Mouse (Mus musculus): ENCODE measurements around the gene Golim4. TPM values are rescaled to one million over a fixed set of nuclear protein-coding genes. Genes with fewer than 3 reads are reported as not detected.

Gene Golim4
- polyA plus RNA-seq, 1 experiment from 2014 or later, result 54.0 TPM

DNA sequence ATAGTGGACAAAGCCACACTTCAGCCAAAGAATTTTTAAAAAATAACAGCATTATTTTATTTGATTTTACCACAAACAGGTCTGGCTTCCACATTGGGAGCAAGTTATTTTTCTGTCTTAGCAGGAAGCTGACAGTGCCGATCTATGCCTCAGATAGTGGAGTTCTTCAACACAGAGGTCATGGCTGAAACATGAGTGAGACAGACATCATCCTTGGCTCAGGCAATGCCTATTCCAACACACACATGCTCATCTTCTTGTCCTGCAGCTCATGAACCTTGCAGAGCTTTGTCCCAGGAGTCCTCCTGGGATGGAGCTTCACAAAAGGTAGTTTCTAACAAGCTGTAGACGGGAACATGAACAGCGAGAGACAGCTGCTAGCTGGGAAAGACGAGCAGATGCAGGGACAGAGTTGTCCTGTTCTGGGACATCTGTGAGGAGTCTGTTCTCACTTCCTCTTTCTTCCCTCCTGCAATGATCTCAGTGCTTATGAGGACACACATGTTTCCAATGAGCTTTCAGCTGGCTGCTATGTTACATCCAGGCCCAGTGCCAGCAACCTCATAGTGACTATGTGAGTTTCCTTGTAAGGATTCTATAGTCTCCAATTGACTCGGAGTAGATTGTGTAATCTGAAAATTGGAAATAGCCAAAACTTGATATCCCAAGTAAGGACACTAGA is 121.3 kb downstream of the Golim4 start:
- Histone ChIP-seq H3K4me2 (replicated peaks) (no peak overlapping the region), H3K9me3 (no peaks in the 10 kb centered on the region), H3K4me3 (no peak overlapping the region), H3K36me3 (no peaks in the 10 kb centered on the region), H3K9ac (replicated peaks) (no peak overlapping the region), H3K27me3 (no peaks in the 10 kb centered on the region), H3K4me1 (no peaks in the 10 kb centered on the region), H3K27ac (replicated peaks) (no peak overlapping the region)
- no peak for ATAC-seq (ENCODE audit: low FRiP score, low read depth)
- WGBS, result 85% methylated on average over 5 of the region's 5 CpGs

DNA sequence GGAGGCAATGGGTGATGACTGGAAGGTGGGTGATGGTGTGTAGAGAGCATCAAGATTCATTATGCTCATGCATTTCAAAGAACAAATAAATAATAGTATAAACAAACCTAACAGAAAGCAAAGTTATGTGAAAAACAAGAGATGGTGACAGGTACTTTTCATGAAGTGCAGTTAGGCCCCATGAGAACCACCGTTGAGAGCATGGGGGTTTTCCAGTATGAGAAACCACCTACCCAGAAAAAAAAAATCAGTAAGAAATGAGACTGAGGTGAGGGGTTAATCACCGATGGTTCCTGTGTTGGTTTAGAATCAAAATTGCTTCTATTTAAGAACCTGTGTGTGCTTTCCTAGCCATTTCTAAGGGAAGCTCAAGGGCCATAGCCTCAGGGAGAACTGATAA is 121.9 kb downstream of the Golim4 start:
- H3K4me3 ChIP-seq, result no peak overlapping the region
- H3K4me2 ChIP-seq (replicated peaks), result no peak overlapping the region
- no peak for ATAC-seq (ENCODE audit: low FRiP score, low read depth)
- no peak overlapping the region for H3K9ac ChIP-seq (replicated peaks)
- WGBS, result 88% methylated on average over 2 of the region's 2 CpGs
- no peaks in the 10 kb centered on the region for H3K9me3 ChIP-seq
- no peaks in the 10 kb centered on the region for H3K4me1 ChIP-seq
- no peaks in the 10 kb centered on the region for H3K27me3 ChIP-seq
- no peaks in the 10 kb centered on the region for H3K36me3 ChIP-seq
- H3K27ac ChIP-seq (replicated peaks), result no peak overlapping the region

Other genes with a start within 250 kb of the Golim4 start
- gene Gm29133, start 208.8 kb downstream of the Golim4 start, polyA plus RNA-seq (2016; fragmentation: Nextera tagmentation; extraction: Ambion mirVana), result not detected in 2 replicates
- 15.9 and 17.1 TPM in 2 replicates for gene Fstl5, start 117.3 kb upstream of the Golim4 start, polyA plus RNA-seq (2016; fragmentation: Nextera tagmentation; extraction: Ambion mirVana)

Measured in midbrain, embryonic 12.5 days (tissue).